In genomic region chr10:128674469-128675008, GRCm38 (mm10) we compare ENCODE assay signal across 8 mouse cellular contexts. TPM values are rescaled to one million over a fixed set of nuclear protein-coding genes. Genes with fewer than 3 reads are reported as not detected.
DNase-seq lines count a peak whose midpoint lies in the region; ATAC-seq and TF ChIP-seq lines count a peak whose summit lies in the region.

No protein-coding gene starts in this region.

- H3K9ac ChIP-seq in MEL (ENCODE audit: control insufficient read depth, low read depth, low read length, poor library complexity, severe bottlenecking): peak overlapping the region; percentile 53
- H3K9ac ChIP-seq in embryonic facial prominence, embryonic 15.5 days: peak overlapping the region; percentile 37; the same call in 1 of the 2 replicates
- H3K9ac ChIP-seq in hindbrain, postnatal 0 days (replicated peaks; ENCODE audit: low read length): peak overlapping the region; percentile 48; the same call in 1 of the 2 replicates
- peak overlapping the region; percentile 58 for H3K9ac ChIP-seq in lung, embryonic 15.5 days

- TF ChIP-seq EP300 in MEL (IDR thresholded peaks at IDR 0.05; ENCODE audit: low read depth in 1 of 2, low read length in 2 of 2): no peak

- TF ChIP-seq CTCF in MEL (IDR thresholded peaks at IDR 0.05 in 2 of 3, conservative IDR thresholded peaks at IDR 0.05 in 1 of 3; ENCODE audit: control insufficient read depth in 1 of 3, insufficient read depth in 1 of 3, low read depth in 2 of 3, low read length in 3 of 3, poor library complexity in 1 of 3, severe bottlenecking in 1 of 3): peak; percentile 50 to 94 (median 52)
- TF ChIP-seq CTCF in hindbrain, postnatal 0 days (IDR thresholded peaks at IDR 0.05; ENCODE audit: low read depth): peak; percentile 69

- TF ChIP-seq RAD21 in MEL (IDR thresholded peaks at IDR 0.05; ENCODE audit: low read depth, low read length): peak; percentile 97

- no peak overlapping the region; the same call in 1 of the 2 replicates for H3K27ac ChIP-seq in MEL (ENCODE audit: control insufficient read depth, low read depth, low read length)
- H3K27ac ChIP-seq in embryonic facial prominence, embryonic 15.5 days (replicated peaks): peak overlapping the region; percentile 58
- no peak overlapping the region for H3K27ac ChIP-seq in hindbrain, postnatal 0 days
- peak overlapping the region; percentile 67 for H3K27ac ChIP-seq in lung, embryonic 15.5 days

- ATAC-seq in embryonic facial prominence, embryonic 15.5 days (ENCODE audit: insufficient number of reproducible peaks, low FRiP score, low TSS enrichment, low read depth): no peak
- no peak for ATAC-seq in hindbrain, postnatal 0 days
- ATAC-seq in lung, embryonic 15.5 days (ENCODE audit: borderline replicate concordance, extremely low read depth, low FRiP score, low TSS enrichment): no peak

- H3K9me3 ChIP-seq in MEL (replicated peaks; ENCODE audit: insufficient read depth, low read length): no peaks in the 10 kb centered on the region
- H3K9me3 ChIP-seq in embryonic facial prominence, embryonic 15.5 days (replicated peaks): no peaks in the 10 kb centered on the region
- H3K9me3 ChIP-seq in hindbrain, postnatal 0 days (ENCODE audit: low read length): no peaks in the 10 kb centered on the region
- H3K9me3 ChIP-seq in lung, embryonic 15.5 days: no peaks in the 10 kb centered on the region

- no peaks in the 10 kb centered on the region for H3K27me3 ChIP-seq in MEL (ENCODE audit: control insufficient read depth in 1 of 2, insufficient read depth in 2 of 2, low read length in 2 of 2)
- H3K27me3 ChIP-seq in embryonic facial prominence, embryonic 15.5 days: no peaks in the 10 kb centered on the region
- no peaks in the 10 kb centered on the region for H3K27me3 ChIP-seq in hindbrain, postnatal 0 days (ENCODE audit: insufficient read depth, low read length)
- H3K27me3 ChIP-seq in lung, embryonic 15.5 days: no peaks in the 10 kb centered on the region

- H3K79me2 ChIP-seq in MEL (ENCODE audit: control insufficient read depth, insufficient read depth, low read length, poor library complexity): no peaks in the 10 kb centered on the region

- TF ChIP-seq POLR2A in MEL (IDR thresholded peaks at IDR 0.05; ENCODE audit: control insufficient read depth in 1 of 2, insufficient read depth in 1 of 2, low read depth in 1 of 2, low read length in 2 of 2, poor library complexity in 1 of 2): no peak

- H3K4me3 ChIP-seq in MEL (ENCODE audit: control insufficient read depth in 1 of 2, insufficient read depth in 1 of 2, low read depth in 2 of 2, low read length in 2 of 2): peak overlapping the region; percentile 67 to 86
- H3K4me3 ChIP-seq in embryonic facial prominence, embryonic 15.5 days (replicated peaks): peak overlapping the region; percentile 64
- peak overlapping the region; percentile 54 for H3K4me3 ChIP-seq in hindbrain, postnatal 0 days (ENCODE audit: low read length)
- peak overlapping the region; percentile 81 for H3K4me3 ChIP-seq in lung, embryonic 15.5 days

- peak overlapping the region; percentile 81 for H3K4me2 ChIP-seq in embryonic facial prominence, embryonic 15.5 days (replicated peaks)
- H3K4me2 ChIP-seq in hindbrain, postnatal 0 days (ENCODE audit: low read depth, low read length): peak overlapping the region; percentile 75
- H3K4me2 ChIP-seq in lung, embryonic 15.5 days: peak overlapping the region; percentile 95

- peaks cover 0 to 2% of the 10 kb centered on the region in 2 experiments; a peak in 1 of 4 replicates for H3K4me1 ChIP-seq in MEL (ENCODE audit: control insufficient read depth in 1 of 2, insufficient read depth in 2 of 2, low read length in 2 of 2)
- H3K4me1 ChIP-seq in embryonic facial prominence, embryonic 15.5 days: peaks cover 11% of the 10 kb centered on the region
- H3K4me1 ChIP-seq in hindbrain, postnatal 0 days (ENCODE audit: insufficient read depth, low read length): no peaks in the 10 kb centered on the region; the same call in 1 of the 2 replicates
- peaks cover 12% of the 10 kb centered on the region for H3K4me1 ChIP-seq in lung, embryonic 15.5 days

- no peaks in the 10 kb centered on the region; a peak in 1 of 4 replicates for H3K36me3 ChIP-seq in MEL (ENCODE audit: control insufficient read depth in 1 of 2, insufficient read depth in 2 of 2, low read length in 2 of 2)
- H3K36me3 ChIP-seq in embryonic facial prominence, embryonic 15.5 days: peaks cover 19% of the 10 kb centered on the region
- H3K36me3 ChIP-seq in hindbrain, postnatal 0 days (ENCODE audit: insufficient read depth, low read length): peaks cover 14% of the 10 kb centered on the region; the same call in 1 of the 2 replicates
- peaks cover 4% of the 10 kb centered on the region; the same call in 1 of the 2 replicates for H3K36me3 ChIP-seq in lung, embryonic 15.5 days

- peak; percentile 35 for DNase-seq in cerebellum, adult 18-20 months
- DNase-seq in cerebellum, postnatal 36 days: no peak
- peak; percentile 80 for DNase-seq in MEL (ENCODE audit: low read depth, low spot score)
- peak; percentile 79 for DNase-seq in hindbrain, postnatal 0 days (ENCODE audit: low spot score)
- DNase-seq in retina, embryonic 14.5 days (ENCODE audit: low spot score): peak; percentile 79
- DNase-seq in right cerebral cortex, adult 18-20 months: no peak

- under 1% methylated on average over 9 of the region's 9 CpGs for WGBS in embryonic facial prominence, embryonic 15.5 days
- WGBS in hindbrain, postnatal 0 days: 3% methylated on average over 9 of the region's 9 CpGs
- WGBS in lung, embryonic 15.5 days: 2% methylated on average over 9 of the region's 9 CpGs

TF ChIP-seq in MEL, 35 proteins besides CTCF, POLR2A, EP300 and RAD21 (continues in another document):
- TF ChIP-seq HCFC1 (IDR thresholded peaks at IDR 0.05; ENCODE audit: low read depth, low read length): peak; percentile 58; the same call in 1 of the 2 replicates
- TF ChIP-seq ZKSCAN1 (IDR thresholded peaks at IDR 0.05; ENCODE audit: low read depth, low read length): no peak
- TF ChIP-seq SMC3 (IDR thresholded peaks at IDR 0.05; ENCODE audit: low read depth, low read length): peak; percentile 81
- peak; percentile 46; the same call in 1 of the 2 replicates for TF ChIP-seq MXI1 (IDR thresholded peaks at IDR 0.05; ENCODE audit: low read depth, low read length)
- no peak for TF ChIP-seq MAFK (IDR thresholded peaks at IDR 0.05; ENCODE audit: borderline replicate concordance, low read depth, low read length)
- TF ChIP-seq SIN3A (IDR thresholded peaks at IDR 0.05; ENCODE audit: low read length): peak; percentile 85
- no peak for TF ChIP-seq ZMIZ1 (IDR thresholded peaks at IDR 0.05; ENCODE audit: low read depth, low read length)
- TF ChIP-seq MAX (IDR thresholded peaks at IDR 0.05; ENCODE audit: low read length): no peak; the same call in 1 of the 2 replicates
- no peak for TF ChIP-seq USF2 (IDR thresholded peaks at IDR 0.05; ENCODE audit: borderline replicate concordance in 1 of 2, insufficient read depth in 1 of 2, low read depth in 1 of 2, low read length in 2 of 2)

RNA-seq across cellular contexts. Expression of gene Suox, which starts 0.7 kb away (rescaled TPM):
- 4.7 and 4.9 TPM in 2 replicates for total RNA-seq in MEL (2012; rRNA removed)
- 1 to 10 TPM in 1 of 2 experiments, not detected in 1; 7.2 TPM for polyA plus RNA-seq in MEL (2012; ENCODE audit: insufficient read depth in 1 of 2, insufficient read length in 2 of 2, low read depth in 1 of 2, low replicate concordance in 2 of 2, missing spikeins in 1 of 2)
- 19.3 and 20.9 TPM in 2 replicates for polyA plus RNA-seq in embryonic facial prominence, embryonic 15.5 days (2015; fragmentation: Nextera tagmentation; extraction: Ambion mirVana)
- 15.3 and 15.5 TPM in 2 replicates for total RNA-seq in hindbrain, postnatal 0 days (2014; rRNA removed)
- polyA plus RNA-seq in hindbrain, postnatal 0 days (2015; fragmentation: Nextera tagmentation; extraction: Ambion mirVana): 10.3 and 10.9 TPM in 2 replicates
- polyA plus RNA-seq in lung, embryonic 15.5 days (2015; fragmentation: Nextera tagmentation; extraction: Ambion mirVana): 12.3 and 13.8 TPM in 2 replicates

RNA-seq across cellular contexts. Expression of gene Rab5b, which starts 21.5 kb away (rescaled TPM):
- 16.2 and 18.7 TPM in 2 replicates for total RNA-seq in MEL (2012; rRNA removed)
- polyA plus RNA-seq in MEL (2012; ENCODE audit: insufficient read depth in 1 of 2, insufficient read length in 2 of 2, low read depth in 1 of 2, low replicate concordance in 2 of 2, missing spikeins in 1 of 2): 10 to 100 TPM; 23.3 to 45.7 TPM
- polyA plus RNA-seq in embryonic facial prominence, embryonic 15.5 days (2015; fragmentation: Nextera tagmentation; extraction: Ambion mirVana): 91.6 and 97.4 TPM in 2 replicates
- total RNA-seq in hindbrain, postnatal 0 days (2014; rRNA removed): 108 and 127 TPM in 2 replicates
- 97.5 and 99.7 TPM in 2 replicates for polyA plus RNA-seq in hindbrain, postnatal 0 days (2015; fragmentation: Nextera tagmentation; extraction: Ambion mirVana)
- 73.8 and 77.8 TPM in 2 replicates for polyA plus RNA-seq in lung, embryonic 15.5 days (2015; fragmentation: Nextera tagmentation; extraction: Ambion mirVana)

RNA-seq across cellular contexts. Expression of gene Ikzf4, which starts 28.7 kb away (rescaled TPM):
- total RNA-seq in MEL (2012; rRNA removed): not detected in 2 replicates
- polyA plus RNA-seq in MEL (2012; ENCODE audit: insufficient read depth in 1 of 2, insufficient read length in 2 of 2, low read depth in 1 of 2, low replicate concordance in 2 of 2, missing spikeins in 1 of 2): under 1 TPM in 1 of 2 experiments, not detected in 1; 0.03 TPM
- 3.1 and 3.9 TPM in 2 replicates for polyA plus RNA-seq in embryonic facial prominence, embryonic 15.5 days (2015; fragmentation: Nextera tagmentation; extraction: Ambion mirVana)
- total RNA-seq in hindbrain, postnatal 0 days (2014; rRNA removed): 11.0 and 90.5 TPM in 2 replicates
- 8.6 and 9.8 TPM in 2 replicates for polyA plus RNA-seq in hindbrain, postnatal 0 days (2015; fragmentation: Nextera tagmentation; extraction: Ambion mirVana)
- 1.6 and 2.2 TPM in 2 replicates for polyA plus RNA-seq in lung, embryonic 15.5 days (2015; fragmentation: Nextera tagmentation; extraction: Ambion mirVana)

RNA-seq across cellular contexts. Expression of gene Pmel, which starts 29.5 kb away (rescaled TPM):
- total RNA-seq in MEL (2012; rRNA removed): 0.13 and 0.15 TPM in 2 replicates
- polyA plus RNA-seq in MEL (2012; ENCODE audit: insufficient read depth in 1 of 2, insufficient read length in 2 of 2, low read depth in 1 of 2, low replicate concordance in 2 of 2, missing spikeins in 1 of 2): under 1 TPM in 1 of 2 experiments, not detected in 1; 0.45 TPM
- polyA plus RNA-seq in embryonic facial prominence, embryonic 15.5 days (2015; fragmentation: Nextera tagmentation; extraction: Ambion mirVana): 27.2 and 29.8 TPM in 2 replicates
- 0.63 and 1.0 TPM in 2 replicates for total RNA-seq in hindbrain, postnatal 0 days (2014; rRNA removed)
- 1.0 and 1.4 TPM in 2 replicates for polyA plus RNA-seq in hindbrain, postnatal 0 days (2015; fragmentation: Nextera tagmentation; extraction: Ambion mirVana)
- 1.2 and 1.3 TPM in 2 replicates for polyA plus RNA-seq in lung, embryonic 15.5 days (2015; fragmentation: Nextera tagmentation; extraction: Ambion mirVana)

RNA-seq across cellular contexts. Expression of gene Cdk2, which starts 30.3 kb away (rescaled TPM):
- total RNA-seq in MEL (2012; rRNA removed): 34.2 and 40.5 TPM in 2 replicates
- polyA plus RNA-seq in MEL (2012; ENCODE audit: insufficient read depth in 1 of 2, insufficient read length in 2 of 2, low read depth in 1 of 2, low replicate concordance in 2 of 2, missing spikeins in 1 of 2): 10 to 100 TPM in 1 of 2 experiments, not detected in 1; 72.4 TPM
- 105 TPM in 2 replicates for polyA plus RNA-seq in embryonic facial prominence, embryonic 15.5 days (2015; fragmentation: Nextera tagmentation; extraction: Ambion mirVana)
- total RNA-seq in hindbrain, postnatal 0 days (2014; rRNA removed): 17.5 and 21.2 TPM in 2 replicates
- 16.6 and 17.7 TPM in 2 replicates for polyA plus RNA-seq in hindbrain, postnatal 0 days (2015; fragmentation: Nextera tagmentation; extraction: Ambion mirVana)
- 108 and 110 TPM in 2 replicates for polyA plus RNA-seq in lung, embryonic 15.5 days (2015; fragmentation: Nextera tagmentation; extraction: Ambion mirVana)

Comparison
In these comparisons a context has a peak if more than half of its experiments do, and no peak if none do; other contexts are left out.
1. DNase-seq: peak in cerebellum, adult 18-20 months (2 of 2), MEL (single experiment), hindbrain, postnatal 0 days (single experiment) and retina, embryonic 14.5 days (single experiment); none in cerebellum, postnatal 36 days (0 of 2) and right cerebral cortex, adult 18-20 months (single experiment).
2. H3K27ac ChIP-seq: peak in embryonic facial prominence, embryonic 15.5 days (single experiment) and lung, embryonic 15.5 days (single experiment); none in MEL (single experiment) and hindbrain, postnatal 0 days (single experiment).
3. Peak in every context shown above with its lines, with median percentiles within 50 percentile points of each other: H3K4me3 ChIP-seq, H3K9ac ChIP-seq and H3K4me2 ChIP-seq.